Mouse (Mus musculus): Measurements from ENCODE around the gene Mgme1.

- TF ChIP-seq CTCF (IDR thresholded peaks at IDR 0.05; ENCODE audit: low read depth) (no peak), EP300 (IDR thresholded peaks at IDR 0.05; ENCODE audit: low read depth) (no peak)
These were observed 30.2 kb upstream of the Mgme1 start for GRCm38 (mm10) chr2:144240095-144240899.

All from liver, postnatal 0 days (tissue).